Mouse (Mus musculus) cerebellum, adult 2 months (tissue): ENCODE results near the gene Rbm43. TPM values are rescaled to one million over a fixed set of nuclear protein-coding genes. Genes with fewer than 3 reads are reported as not detected.

Experiments
- DNase-seq, 2 experiments: peaks; one replicate each; pipeline ENCODE4 v3.0.0; 2021
- H3K27ac ChIP-seq: fragments of 200-500 bp; 2 replicates; pipeline ENCODE4 v1.5.1; 2012; ENCODE audit warnings: low read length, control low read depth, inconsistent platforms; ENCODE audit not compliant: insufficient read depth
- H3K27me3 ChIP-seq: fragments of 200-500 bp; 2 replicates; pipeline ENCODE4 v1.6.1; 2012; ENCODE audit warnings: inconsistent platforms, mild to moderate bottlenecking, low read length, moderate library complexity; ENCODE audit not compliant: control insufficient read depth, insufficient read depth
- H3K4me1 ChIP-seq: fragments of 200-500 bp; 2 replicates; pipeline ENCODE4 v1.6.1; 2011; ENCODE audit warnings: low read length; ENCODE audit not compliant: control insufficient read depth, insufficient read depth
- H3K4me3 ChIP-seq: fragments of 200-500 bp; replicated peaks from 2 replicates; pipeline ENCODE3; 2011; ENCODE audit warnings: mild to moderate bottlenecking, low read depth, low read length, control low read depth; ENCODE audit not compliant: insufficient read depth
- CTCF ChIP-seq: fragments of 200-500 bp; IDR thresholded peaks from 2 replicates; pipeline ENCODE4 v1.5.1; 2011; ENCODE audit warnings: low read depth, mild to moderate bottlenecking, control low read depth, low read length, moderate library complexity, borderline replicate concordance; ENCODE audit not compliant: insufficient read depth
- POLR2A ChIP-seq: fragments of 200-500 bp; IDR thresholded peaks from 2 replicates; pipeline ENCODE4 v1.6.1; 2011; ENCODE audit warnings: low read length, control low read depth, borderline replicate concordance; ENCODE audit not compliant: insufficient read depth
- WGBS: fragments of 180-500 bp; shearing (Covaris S2); methylation state at CpG from one replicate; pipeline ENCODE4 v1.1.7; 2018; 5-methylcytosine and 5-hydroxymethylcytosine counted together
- polyA plus RNA-seq: library from polyadenylated mRNA; depleted of rRNA; stranded (reverse); fragments of >200 nt; gene quantifications from 2 replicates; pipeline ENCODE4 v1.2.3, GENCODE M21; 2012

Rbm43 gene
- polyA plus RNA-seq, 1 experiment, result 18.8 TPM

- Histone ChIP-seq H3K4me3 (no peak overlapping the region), H3K27ac (no peak overlapping the region), H3K27me3 (no peaks in the 10 kb centered on the region), H3K4me1 (peaks cover 4% of the 10 kb centered on the region; the same call in 1 of the 2 replicates)
- no peak for DNase-seq
- WGBS, result 81% methylated on average over 3 of the region's 3 CpGs
- TF ChIP-seq CTCF (no peak), POLR2A (no peak)
Measured at GRCm38 (mm10) chr2:51936585-51936984, 1.6 kb upstream of the Rbm43 start.

GRCm38 (mm10) chr2:51935921-51936320 lies 958 bp upstream of the Rbm43 start:
- H3K4me1 ChIP-seq, result peaks cover 4% of the 10 kb centered on the region; the same call in 1 of the 2 replicates
- TF ChIP-seq CTCF, result no peak
- no peak for TF ChIP-seq POLR2A
- H3K27me3 ChIP-seq, result no peaks in the 10 kb centered on the region
- no peak overlapping the region for H3K27ac ChIP-seq
- no peak for DNase-seq
- 98% methylated on average over 7 of the region's 7 CpGs for WGBS
- no peak overlapping the region for H3K4me3 ChIP-seq

DNA sequence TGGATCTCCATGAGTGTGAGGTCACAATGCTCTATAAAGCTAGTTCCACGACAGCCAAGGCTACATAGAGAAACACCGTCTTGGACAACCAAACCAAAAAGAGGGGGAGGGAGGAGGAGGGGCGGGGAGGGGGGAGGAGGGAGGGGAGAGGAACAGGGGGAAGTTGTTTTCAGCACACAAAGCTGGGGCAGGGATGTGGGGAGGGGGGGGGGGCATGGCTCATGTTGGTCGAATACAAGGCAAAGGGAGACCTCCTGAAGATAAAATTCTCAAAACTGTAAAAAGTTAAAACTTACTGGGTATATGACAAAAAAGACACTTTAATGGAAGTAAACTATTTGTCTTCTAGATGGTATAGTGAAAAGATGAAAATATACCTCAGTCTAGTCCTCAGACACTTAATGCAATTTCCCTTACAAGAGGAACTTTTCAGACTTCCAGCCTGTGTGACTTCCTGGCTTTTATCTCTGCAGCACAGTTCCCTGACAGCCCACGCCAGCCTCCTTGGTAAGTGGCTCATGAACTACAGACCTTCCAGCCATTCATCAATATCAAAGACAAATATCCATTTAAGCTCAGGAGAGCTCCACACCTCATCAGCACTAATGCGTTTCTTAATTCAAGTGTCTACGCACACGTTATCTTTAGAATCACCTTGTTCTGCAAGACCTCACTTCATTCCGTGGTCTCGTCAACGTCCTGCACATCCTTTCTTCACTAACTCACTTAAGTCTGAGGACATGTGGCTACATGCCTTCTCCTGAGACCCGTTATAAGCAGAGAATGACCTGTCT lies 1.4 kb downstream of the Rbm43 start:
- H3K4me3 ChIP-seq, result peak overlapping the region; percentile 17
- H3K27me3 ChIP-seq, result no peaks in the 10 kb centered on the region
- TF ChIP-seq CTCF (no peak), POLR2A (no peak)
- WGBS, result 77% methylated on average over 12 of the region's 12 CpGs
- DNase-seq, result peak in 1 of 2 experiments; percentile 17
- peaks cover 4% of the 10 kb centered on the region; the same call in 1 of the 2 replicates for H3K4me1 ChIP-seq
- H3K27ac ChIP-seq, result no peak overlapping the region

DNA sequence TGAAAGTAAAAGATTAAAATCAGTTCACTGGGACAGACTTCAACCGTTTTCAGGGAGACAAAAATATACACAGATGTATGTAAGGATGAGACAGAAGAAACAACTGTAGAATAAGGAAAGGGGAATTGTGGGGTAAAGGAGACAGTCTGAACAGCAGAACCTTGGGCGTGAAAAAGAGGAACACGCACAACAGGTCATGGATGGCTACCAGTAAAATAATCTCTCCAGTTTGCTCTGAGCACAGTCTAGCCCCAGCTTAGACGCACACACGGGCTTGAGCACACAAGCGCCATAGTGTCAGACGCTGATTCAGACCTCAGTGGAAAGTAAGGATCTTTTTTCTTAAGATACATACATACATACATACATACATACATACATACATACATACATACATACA lies 3.7 kb downstream of the Rbm43 start:
- 93% methylated on average over 7 of the region's 7 CpGs for WGBS
- Histone ChIP-seq H3K4me3 (no peak overlapping the region), H3K4me1 (peaks cover 4% of the 10 kb centered on the region; the same call in 1 of the 2 replicates), H3K27me3 (no peaks in the 10 kb centered on the region), H3K27ac (no peak overlapping the region)
- no peak for TF ChIP-seq POLR2A
- no peak for TF ChIP-seq CTCF
- DNase-seq, result no peak

GRCm38 (mm10) chr2:51914944-51915680 lies 19.9 kb downstream of the Rbm43 start:
- peak; percentile 82 for TF ChIP-seq CTCF
- no peak for TF ChIP-seq POLR2A

DNA sequence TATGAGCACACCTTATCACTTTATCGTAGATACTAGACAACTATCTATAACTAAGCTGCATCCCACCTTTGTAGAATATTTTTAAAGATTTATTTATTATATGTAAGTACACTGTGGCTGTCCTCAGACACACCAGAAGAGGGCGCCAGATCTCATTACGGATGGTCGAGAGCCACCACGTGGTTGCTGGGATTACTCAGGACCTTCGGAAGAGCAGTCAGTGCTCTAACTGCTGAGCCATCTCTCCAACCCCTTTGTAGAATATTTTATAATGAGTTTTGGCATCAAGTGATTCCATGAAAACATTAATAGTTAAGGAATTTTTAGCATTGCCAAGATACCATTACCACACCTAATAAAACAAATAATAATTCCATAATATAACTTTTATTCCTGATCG lies 20.4 kb downstream of the Rbm43 start:
- Histone ChIP-seq H3K4me3 (no peak overlapping the region), H3K27me3 (no peaks in the 10 kb centered on the region), H3K4me1 (no peaks in the 10 kb centered on the region), H3K27ac (no peak overlapping the region)
- no peak for DNase-seq
- TF ChIP-seq POLR2A, result no peak
- TF ChIP-seq CTCF, result no peak
- WGBS, result 53% methylated on average over 7 of the region's 7 CpGs

More at GRCm38 (mm10) chr2:51914944-51915680, 19.9 kb downstream of the Rbm43 start:
- Histone ChIP-seq H3K4me3 (no peak overlapping the region), H3K4me1 (no peaks in the 10 kb centered on the region), H3K27me3 (no peaks in the 10 kb centered on the region), H3K27ac (no peak overlapping the region)
- peak; percentile 73 to 75 for DNase-seq
- 8% methylated on average over 5 of the region's 5 CpGs for WGBS

- TF ChIP-seq POLR2A (no peak), CTCF (no peak)
- no peak overlapping the region for H3K27ac ChIP-seq
- H3K4me1 ChIP-seq, result no peaks in the 10 kb centered on the region
- WGBS, result 75% methylated on average over 6 of the region's 6 CpGs
- DNase-seq, result no peak
- H3K4me3 ChIP-seq, result no peak overlapping the region
- H3K27me3 ChIP-seq, result no peaks in the 10 kb centered on the region
Measured at GRCm38 (mm10) chr2:51912740-51913139, 22.2 kb downstream of the Rbm43 start.

DNA sequence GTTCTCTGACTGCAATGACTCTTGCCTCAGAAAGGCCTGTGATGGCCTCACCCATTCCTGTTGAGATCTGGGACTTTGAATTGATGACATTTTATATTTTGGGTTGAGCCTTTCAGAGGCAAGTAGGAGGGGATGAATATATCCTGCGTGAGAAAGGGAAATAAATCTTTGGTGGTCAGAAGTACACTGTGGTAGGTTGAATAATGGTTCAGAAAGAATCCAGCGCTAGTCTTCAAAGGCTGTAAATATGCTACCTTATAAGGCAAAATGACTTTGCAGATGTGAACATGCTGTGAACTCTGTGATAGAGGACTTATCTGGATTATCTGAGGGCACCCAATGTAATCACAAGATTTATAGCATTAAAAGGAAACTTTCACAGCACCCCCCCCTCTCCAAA lies 23.1 kb downstream of the Rbm43 start:
- Histone ChIP-seq H3K4me1 (no peaks in the 10 kb centered on the region), H3K27me3 (no peaks in the 10 kb centered on the region), H3K4me3 (no peak overlapping the region), H3K27ac (no peak overlapping the region)
- WGBS, result 96% methylated on average over 2 of the region's 2 CpGs
- TF ChIP-seq POLR2A (no peak), CTCF (no peak)
- DNase-seq, result no peak
